Mouse (Mus musculus): Measurements from ENCODE around the gene Hcn2. TPM values are rescaled to one million over a fixed set of nuclear protein-coding genes. Genes with fewer than 3 reads are reported as not detected.

Hcn2 gene
- polyA plus RNA-seq, 1 experiment from 2014 or later, result 0.04 TPM

DNA sequence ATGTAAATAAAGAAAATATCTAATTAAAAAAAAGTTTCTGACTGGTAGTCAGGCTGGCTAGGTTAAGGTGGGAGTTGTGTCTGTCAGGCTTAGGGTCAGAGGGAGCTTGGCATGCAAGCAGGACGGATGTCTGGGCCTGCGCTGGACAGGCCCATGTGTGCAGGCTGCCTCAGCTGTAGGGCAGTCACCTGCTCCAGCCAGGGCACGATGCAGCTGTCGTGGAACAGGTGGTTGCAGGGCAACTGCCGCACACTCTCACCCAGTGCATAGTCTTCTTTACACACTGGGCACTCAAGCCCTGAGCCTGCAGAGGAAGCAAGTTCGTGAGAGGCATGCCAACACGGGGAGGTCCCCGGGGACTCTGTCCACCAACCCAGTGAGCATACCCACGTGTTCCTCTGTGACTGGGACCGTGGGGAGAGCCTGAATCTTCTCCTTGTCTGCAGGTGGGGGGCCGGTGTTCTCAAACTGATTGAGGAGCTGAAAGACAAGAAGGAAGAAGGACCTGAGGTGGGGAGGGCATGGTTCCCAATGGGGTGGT is 44.2 kb downstream of the Hcn2 start:
- Histone ChIP-seq H3K4me3 (0 out of 2 replicates have a peak overlapping the region, but pooled peaks have one; percentile 8), H3K36me3 (replicated peaks) (peaks cover 96% of the 10 kb centered on the region), H3K4me1 (peaks cover 24% of the 10 kb centered on the region), H3K27ac (replicated peaks) (no peak overlapping the region), H3K9me3 (no peaks in the 10 kb centered on the region), H3K27me3 (replicated peaks; ENCODE audit: low read depth, poor library complexity, severe bottlenecking) (0 out of 2 replicates have a peak, but pooled peaks cover 6% of the 10 kb centered on the region)
- WGBS, result 92% methylated on average over 11 of the region's 11 CpGs
- no peak for DNase-seq (ENCODE audit: low spot score)

DNA sequence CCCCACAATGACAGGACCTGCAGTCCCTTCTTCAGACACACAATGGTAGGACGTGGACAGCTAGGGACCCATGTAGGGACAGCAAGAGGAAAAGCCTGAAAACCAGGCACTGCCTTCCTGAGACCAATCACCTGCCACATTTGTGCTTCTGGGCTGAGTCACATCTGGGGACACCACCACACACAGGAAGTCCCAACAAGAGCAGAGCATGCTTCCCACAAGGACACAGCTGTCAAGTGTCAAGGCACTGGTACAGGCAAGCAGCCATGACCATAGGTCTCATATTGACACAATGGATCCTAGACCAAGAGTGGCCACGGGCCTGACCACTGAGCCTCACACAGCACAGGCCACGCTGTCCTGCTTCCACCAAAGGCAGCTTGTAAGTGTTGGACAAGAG is 46.4 kb downstream of the Hcn2 start:
- Histone ChIP-seq H3K36me3 (replicated peaks) (peaks cover 74% of the 10 kb centered on the region), H3K27me3 (replicated peaks; ENCODE audit: low read depth, poor library complexity, severe bottlenecking) (no peaks in the 10 kb centered on the region), H3K27ac (replicated peaks) (no peak overlapping the region), H3K4me1 (peaks cover 39% of the 10 kb centered on the region), H3K4me3 (no peak overlapping the region), H3K9me3 (no peaks in the 10 kb centered on the region)
- 91% methylated on average over 3 of the region's 3 CpGs for WGBS
- DNase-seq (ENCODE audit: low spot score), result no peak

DNA sequence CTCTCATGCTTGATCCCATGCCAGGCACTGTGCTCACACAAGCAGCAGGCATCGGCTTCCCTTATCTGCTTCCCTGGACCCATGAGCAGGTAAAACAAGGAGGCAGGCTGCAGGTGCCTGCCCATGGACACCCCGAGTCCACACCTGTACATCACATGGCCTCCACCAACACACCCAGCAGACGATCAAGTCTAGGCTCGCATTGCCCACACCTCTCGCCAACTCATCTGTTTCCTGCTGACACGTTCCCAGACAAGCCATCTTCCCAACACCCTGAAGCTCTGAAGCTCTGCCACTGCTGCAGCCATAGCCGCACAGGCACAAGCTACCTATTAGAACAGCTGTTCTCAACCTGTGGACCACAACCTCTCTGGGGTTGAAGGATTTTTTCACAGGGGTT is 47.8 kb downstream of the Hcn2 start:
- DNase-seq (ENCODE audit: low spot score), result no peak
- Histone ChIP-seq H3K27me3 (replicated peaks; ENCODE audit: low read depth, poor library complexity, severe bottlenecking) (no peaks in the 10 kb centered on the region), H3K27ac (replicated peaks) (no peak overlapping the region), H3K4me1 (peaks cover 49% of the 10 kb centered on the region), H3K9me3 (no peaks in the 10 kb centered on the region), H3K36me3 (replicated peaks) (peaks cover 60% of the 10 kb centered on the region), H3K4me3 (peak overlapping the region; percentile 16; the same call in 1 of the 2 replicates)
- 91% methylated on average over 7 of the region's 7 CpGs for WGBS

DNA sequence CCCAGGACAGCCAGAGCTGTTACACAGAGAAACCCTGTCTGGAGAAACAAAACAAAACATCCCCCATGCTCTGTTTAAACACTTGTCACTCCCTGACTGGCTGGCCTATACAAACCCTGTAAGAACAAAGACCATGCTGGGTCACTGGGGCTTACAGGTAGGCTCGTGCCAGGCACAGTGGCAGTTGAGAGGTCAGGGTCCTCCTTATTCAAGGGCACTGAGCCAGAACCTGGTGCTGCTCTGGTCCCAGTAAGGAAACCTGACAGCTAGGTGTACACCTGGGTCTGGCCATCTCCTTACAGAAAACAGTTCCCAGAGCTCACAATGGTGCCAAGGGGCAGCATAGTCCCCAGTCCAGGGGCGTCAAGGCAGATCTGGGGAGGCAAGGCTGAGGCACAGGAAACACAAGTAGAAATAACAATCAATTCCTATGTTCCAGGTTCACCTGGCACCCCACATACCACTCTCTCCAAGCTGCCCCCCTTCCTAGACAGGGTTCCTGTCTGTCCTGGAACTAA is 48.9 kb downstream of the Hcn2 start:
- Histone ChIP-seq H3K36me3 (replicated peaks) (peaks cover 50% of the 10 kb centered on the region), H3K27ac (replicated peaks) (no peak overlapping the region; the same call in 1 of the 2 replicates), H3K9me3 (no peaks in the 10 kb centered on the region), H3K4me3 (peak overlapping the region; percentile 79), H3K4me1 (peaks cover 49% of the 10 kb centered on the region), H3K27me3 (replicated peaks; ENCODE audit: low read depth, poor library complexity, severe bottlenecking) (no peaks in the 10 kb centered on the region)
- 82% methylated on average over 2 of the region's 2 CpGs for WGBS
- no peak for DNase-seq (ENCODE audit: low spot score)

- 0 out of 2 replicates have a peak, but pooled peaks cover 4% of the 10 kb centered on the region for H3K27me3 ChIP-seq (replicated peaks; ENCODE audit: low read depth, poor library complexity, severe bottlenecking)
- peaks cover 42% of the 10 kb centered on the region for H3K36me3 ChIP-seq (replicated peaks)
- no peaks in the 10 kb centered on the region for H3K9me3 ChIP-seq
- H3K4me3 ChIP-seq, result peak overlapping the region; percentile 79
- DNase-seq (ENCODE audit: low spot score), result no peak
- peak overlapping the region; percentile 95 for H3K27ac ChIP-seq (replicated peaks)
- peaks cover 49% of the 10 kb centered on the region for H3K4me1 ChIP-seq
- WGBS, result 10% methylated on average over 16 of the region's 16 CpGs
Observed at GRCm38 (mm10) chr10:79766001-79766507, 49.6 kb downstream of the Hcn2 start.

GRCm38 (mm10) chr10:79766508-79767325 is 50.3 kb downstream of the Hcn2 start, which contains the start of gene Rnf126:
Gene Rnf126, minus strand, starts transcription at chr10:79766952.
- Histone ChIP-seq H3K27me3 (replicated peaks; ENCODE audit: low read depth, poor library complexity, severe bottlenecking) (0 out of 2 replicates have a peak, but pooled peaks cover 7% of the 10 kb centered on the region), H3K4me3 (peak within 1 kb of the TSS; percentile 79), H3K4me1 (peaks cover 49% of the 10 kb centered on the region), H3K9me3 (no peaks in the 10 kb centered on the region), H3K36me3 (replicated peaks) (peaks cover 36% of the 10 kb centered on the region), H3K27ac (replicated peaks) (peak within 1 kb of the TSS; percentile 95)
- DNase-seq (ENCODE audit: low spot score), result peak; percentile 99
- under 1% methylated on average over 101 of the region's 101 CpGs for WGBS

- peak overlapping the region; percentile 95 for H3K27ac ChIP-seq (replicated peaks)
- H3K36me3 ChIP-seq (replicated peaks), result peaks cover 27% of the 10 kb centered on the region
- DNase-seq (ENCODE audit: low spot score), result peak; percentile 95
- H3K9me3 ChIP-seq, result peaks cover 5% of the 10 kb centered on the region; the same call in 1 of the 2 replicates
- H3K4me3 ChIP-seq, result peak overlapping the region; percentile 79
- 0 out of 2 replicates have a peak, but pooled peaks cover 7% of the 10 kb centered on the region for H3K27me3 ChIP-seq (replicated peaks; ENCODE audit: low read depth, poor library complexity, severe bottlenecking)
- H3K4me1 ChIP-seq, result peaks cover 49% of the 10 kb centered on the region
- WGBS, result 12% methylated on average over 40 of the region's 40 CpGs
Observed at GRCm38 (mm10) chr10:79767372-79768244, 51.2 kb downstream of the Hcn2 start.

DNA sequence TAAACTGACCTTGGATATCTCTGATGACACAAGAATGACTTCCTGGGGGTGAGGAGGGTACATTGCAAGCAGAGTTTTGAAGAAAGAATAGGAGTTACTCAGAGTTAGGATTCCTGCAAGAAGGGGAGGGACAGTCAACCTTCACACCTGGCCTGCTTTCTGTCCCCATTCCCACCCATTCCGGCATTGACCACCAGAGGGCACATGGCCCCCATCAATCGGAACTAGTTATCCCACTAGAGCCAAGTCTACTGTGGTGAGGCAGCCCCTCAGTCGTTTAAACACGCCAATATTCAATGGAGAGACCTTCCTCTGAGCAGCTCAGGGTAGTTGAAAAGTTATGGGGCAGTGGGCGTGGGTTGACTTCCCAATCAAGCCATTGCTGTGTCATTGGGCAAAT is 52.0 kb downstream of the Hcn2 start:
- DNase-seq (ENCODE audit: low spot score), result peak; percentile 89
- Histone ChIP-seq H3K27me3 (replicated peaks; ENCODE audit: low read depth, poor library complexity, severe bottlenecking) (0 out of 2 replicates have a peak, but pooled peaks cover 7% of the 10 kb centered on the region), H3K4me3 (peak overlapping the region; percentile 79; the same call in 1 of the 2 replicates), H3K27ac (replicated peaks) (no peak overlapping the region), H3K4me1 (peaks cover 49% of the 10 kb centered on the region), H3K9me3 (peaks cover 7% of the 10 kb centered on the region; the same call in 1 of the 2 replicates), H3K36me3 (replicated peaks) (peaks cover 19% of the 10 kb centered on the region)
- WGBS, result 2% methylated on average over 5 of the region's 5 CpGs

DNA sequence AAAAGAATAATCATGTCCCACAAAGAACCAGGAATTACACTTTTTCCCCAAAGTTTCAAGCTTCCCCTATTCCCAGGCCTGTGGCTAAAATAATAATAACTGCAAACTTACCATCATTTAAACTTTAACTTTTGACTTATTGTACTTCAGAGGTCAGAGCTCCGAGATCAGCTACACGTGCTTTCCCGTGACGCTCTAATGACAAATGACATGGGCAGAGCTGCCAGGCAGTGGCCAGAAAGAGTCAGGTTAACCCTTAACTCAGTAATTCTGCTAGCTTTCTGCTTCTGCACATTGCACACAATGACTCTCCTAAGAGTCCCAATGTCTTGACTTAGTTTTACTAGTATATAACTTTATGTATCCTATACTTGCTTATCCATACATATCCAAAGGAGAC is 52.9 kb downstream of the Hcn2 start:
- no peak for DNase-seq (ENCODE audit: low spot score)
- Histone ChIP-seq H3K9me3 (peaks cover 7% of the 10 kb centered on the region; the same call in 1 of the 2 replicates), H3K4me1 (peaks cover 40% of the 10 kb centered on the region), H3K4me3 (no peak overlapping the region), H3K27ac (replicated peaks) (no peak overlapping the region), H3K36me3 (replicated peaks) (peaks cover 10% of the 10 kb centered on the region; the same call in 1 of the 2 replicates), H3K27me3 (replicated peaks; ENCODE audit: low read depth, poor library complexity, severe bottlenecking) (0 out of 2 replicates have a peak, but pooled peaks cover 8% of the 10 kb centered on the region)
- WGBS, result 51% methylated on average over 4 of the region's 4 CpGs

- no peak for DNase-seq (ENCODE audit: low spot score)
- no peak overlapping the region for H3K4me3 ChIP-seq
- no peaks in the 10 kb centered on the region for H3K36me3 ChIP-seq (replicated peaks)
- H3K4me1 ChIP-seq, result peaks cover 21% of the 10 kb centered on the region
- WGBS, result 89% methylated on average over 3 of the region's 3 CpGs
- peaks cover 25% of the 10 kb centered on the region for H3K27me3 ChIP-seq (replicated peaks; ENCODE audit: low read depth, poor library complexity, severe bottlenecking)
- H3K27ac ChIP-seq (replicated peaks), result no peak overlapping the region
- H3K9me3 ChIP-seq, result peaks cover 7% of the 10 kb centered on the region; the same call in 1 of the 2 replicates
Observed at GRCm38 (mm10) chr10:79772320-79772719, 55.9 kb downstream of the Hcn2 start.

DNA sequence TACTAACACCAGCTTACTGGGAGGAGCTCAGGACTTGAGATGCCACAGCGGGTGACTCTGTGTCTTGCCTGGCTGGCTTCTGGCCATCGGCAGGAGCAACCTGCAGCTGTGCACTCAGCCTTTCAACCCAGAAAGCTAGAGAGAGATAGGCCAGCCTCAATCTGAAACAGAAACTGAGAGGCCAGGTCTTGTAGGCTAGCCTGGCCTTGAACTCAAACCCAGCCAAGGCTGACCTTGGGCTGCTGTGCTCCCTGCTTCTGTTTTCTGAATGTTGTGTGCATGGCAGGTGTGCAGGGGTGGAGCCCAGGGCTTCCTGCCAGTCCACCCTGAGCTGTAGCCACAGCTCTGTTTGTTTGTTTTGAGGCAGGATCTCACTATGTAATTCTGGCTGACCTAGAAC is 56.8 kb downstream of the Hcn2 start:
- peaks cover 21% of the 10 kb centered on the region for H3K4me1 ChIP-seq
- H3K36me3 ChIP-seq (replicated peaks), result no peaks in the 10 kb centered on the region
- peaks cover 7% of the 10 kb centered on the region; the same call in 1 of the 2 replicates for H3K9me3 ChIP-seq
- no peak for DNase-seq (ENCODE audit: low spot score)
- H3K27ac ChIP-seq (replicated peaks), result no peak overlapping the region
- WGBS, result 96% methylated on average over 2 of the region's 2 CpGs
- no peak overlapping the region for H3K4me3 ChIP-seq
- H3K27me3 ChIP-seq (replicated peaks; ENCODE audit: low read depth, poor library complexity, severe bottlenecking), result peaks cover 34% of the 10 kb centered on the region
